Mouse (Mus musculus) small intestine, adult 2 months (tissue): Measurements from ENCODE around the gene Pde7b.

Experiments used
- CTCF ChIP-seq: fragments of 200-500 bp; IDR thresholded peaks from 2 replicates; pipeline ENCODE4 v1.5.1; 2012; ENCODE audit warnings: low read depth, mild to moderate bottlenecking, control low read depth, inconsistent platforms, low read length, moderate library complexity, mixed read lengths; ENCODE audit not compliant: insufficient replicate concordance, insufficient read length; ENCODE audit errors: extremely low read depth
- POLR2A ChIP-seq: fragments of 200-500 bp; IDR thresholded peaks from 2 replicates; pipeline ENCODE4 v1.6.1; 2012; ENCODE audit warnings: low read depth, mild to moderate bottlenecking, control low read depth, inconsistent platforms, low read length, moderate library complexity

- TF ChIP-seq CTCF (no peak), POLR2A (no peak)
Measured at GRCm38 (mm10) chr10:20513461-20513860, 211.4 kb downstream of the Pde7b start.
